In the genomic region with DNA sequence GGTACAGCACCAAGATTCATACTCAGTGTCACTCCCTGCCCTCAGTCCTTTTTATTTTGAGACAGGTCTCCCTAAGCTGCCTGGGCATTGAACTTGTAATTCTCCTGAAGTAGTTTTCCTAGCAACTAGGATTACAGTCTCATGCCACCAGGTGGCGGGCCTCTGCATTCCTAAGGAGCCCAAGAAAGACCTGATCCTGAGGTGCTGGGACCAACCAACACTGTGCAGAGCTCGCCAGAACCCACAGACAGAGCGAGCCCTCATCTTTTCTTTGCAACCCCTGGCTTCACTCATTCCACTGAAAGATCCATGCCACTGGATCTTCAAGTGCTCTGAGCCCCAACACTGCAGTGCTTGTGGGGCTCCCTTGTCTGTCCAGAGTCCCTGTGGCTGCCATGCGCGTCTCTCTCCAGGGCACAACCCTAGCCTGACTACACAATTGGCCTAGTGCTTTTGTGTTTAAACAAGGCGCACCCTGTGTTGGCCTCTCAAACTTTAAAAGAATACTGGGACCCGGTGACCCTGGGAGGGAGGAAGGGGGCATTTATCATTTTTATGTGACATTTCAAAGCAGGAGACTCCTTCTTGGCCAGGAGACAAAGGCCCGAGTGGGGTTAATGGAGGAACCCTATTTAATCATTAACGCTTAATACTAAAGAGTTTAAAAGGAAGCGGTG, we compare ENCODE assay signal across 10 mouse cellular contexts.
DNase-seq lines count a peak whose midpoint lies in the region; ATAC-seq lines count a peak whose summit lies in the region.
"Had no signal": no experiment of that assay in that cellular context is flagged by ENCODE, and none has a peak within 500 bp of the region (broad histone marks: within the 10 kb centered on the region; RNA-seq: fewer than 3 reads in every experiment).

No protein-coding gene starts in this region.

- 36% methylated on average over 10 of the region's 10 CpGs for WGBS in hindbrain, embryonic 10.5 days
- WGBS in hindbrain, embryonic 13.5 days, result 18% methylated on average over 10 of the region's 10 CpGs

- H3K4me1 ChIP-seq in hindbrain, embryonic 10.5 days (replicated peaks), result peaks cover 49% of the 10 kb centered on the region
- peaks cover 15% of the 10 kb centered on the region; the same call in 1 of the 2 replicates for H3K4me1 ChIP-seq in hindbrain, embryonic 13.5 days (replicated peaks)
- H3K4me1 ChIP-seq: liver, embryonic 15.5 days had no signal

- H3K4me3 ChIP-seq in hindbrain, embryonic 10.5 days, result no peak overlapping the region
- no peak overlapping the region for H3K4me3 ChIP-seq in hindbrain, embryonic 13.5 days
- H3K4me3 ChIP-seq: embryonic facial prominence, embryonic 13.5 days; liver, embryonic 15.5 days had no signal

- H3K27me3 ChIP-seq in hindbrain, embryonic 10.5 days (ENCODE audit: insufficient read depth, poor library complexity, severe bottlenecking), result peaks cover 13% of the 10 kb centered on the region
- peaks cover 42% of the 10 kb centered on the region; the same call in 1 of the 2 replicates for H3K27me3 ChIP-seq in hindbrain, embryonic 13.5 days
- H3K27me3 ChIP-seq: embryonic facial prominence, embryonic 13.5 days; liver, embryonic 15.5 days had no signal

- H3K9ac ChIP-seq in hindbrain, embryonic 13.5 days, result no peak overlapping the region
- H3K9ac ChIP-seq: embryonic facial prominence, embryonic 13.5 days; liver, embryonic 15.5 days had no signal

- H3K4me2 ChIP-seq in hindbrain, embryonic 13.5 days, result no peak overlapping the region
- H3K4me2 ChIP-seq: embryonic facial prominence, embryonic 13.5 days; liver, embryonic 15.5 days had no signal

- H3K27ac ChIP-seq in hindbrain, embryonic 10.5 days, result peak overlapping the region; percentile 83
- H3K27ac ChIP-seq in hindbrain, embryonic 13.5 days, result no peak overlapping the region
- H3K27ac ChIP-seq: embryonic facial prominence, embryonic 13.5 days; liver, embryonic 15.5 days had no signal

- H3K36me3 ChIP-seq in hindbrain, embryonic 10.5 days, result no peaks in the 10 kb centered on the region
- no peaks in the 10 kb centered on the region for H3K36me3 ChIP-seq in hindbrain, embryonic 13.5 days
- H3K36me3 ChIP-seq: embryonic facial prominence, embryonic 13.5 days; liver, embryonic 15.5 days had no signal

- no peak for ATAC-seq in hindbrain, embryonic 13.5 days (ENCODE audit: low FRiP score)

- DNase-seq in hindbrain, embryonic 10.5 days (ENCODE audit: low spot score), result peak; percentile 80
- DNase-seq in ES-CJ7 (ENCODE audit: low read depth, low spot score), result peak; percentile 46
- peak; percentile 63 for DNase-seq in adrenal gland, postnatal 25 days
- peak; percentile 45 to 60 for DNase-seq in kidney, adult 8-10 months
- peak; percentile 82 for DNase-seq in lung, postnatal 36 days
- DNase-seq in layer of hippocampus, adult 18-20 months (ENCODE audit: low spot score in 2 of 2), result no peak
- no peak for DNase-seq in spleen, postnatal 10 days (ENCODE audit: low spot score in 2 of 2)

- no peaks in the 10 kb centered on the region for H3K9me3 ChIP-seq in hindbrain, embryonic 10.5 days
- no peaks in the 10 kb centered on the region for H3K9me3 ChIP-seq in hindbrain, embryonic 13.5 days
- H3K9me3 ChIP-seq: embryonic facial prominence, embryonic 13.5 days; liver, embryonic 15.5 days had no signal

Comparison
In these comparisons a context has a peak if more than half of its experiments do, and no peak if none do; other contexts are left out.
1. DNase-seq: peak in hindbrain, embryonic 10.5 days (single experiment), ES-CJ7 (single experiment), adrenal gland, postnatal 25 days (single experiment), kidney, adult 8-10 months (2 of 2) and lung, postnatal 36 days (single experiment); none in layer of hippocampus, adult 18-20 months (0 of 2) and spleen, postnatal 10 days (0 of 2).